In the genomic region with DNA sequence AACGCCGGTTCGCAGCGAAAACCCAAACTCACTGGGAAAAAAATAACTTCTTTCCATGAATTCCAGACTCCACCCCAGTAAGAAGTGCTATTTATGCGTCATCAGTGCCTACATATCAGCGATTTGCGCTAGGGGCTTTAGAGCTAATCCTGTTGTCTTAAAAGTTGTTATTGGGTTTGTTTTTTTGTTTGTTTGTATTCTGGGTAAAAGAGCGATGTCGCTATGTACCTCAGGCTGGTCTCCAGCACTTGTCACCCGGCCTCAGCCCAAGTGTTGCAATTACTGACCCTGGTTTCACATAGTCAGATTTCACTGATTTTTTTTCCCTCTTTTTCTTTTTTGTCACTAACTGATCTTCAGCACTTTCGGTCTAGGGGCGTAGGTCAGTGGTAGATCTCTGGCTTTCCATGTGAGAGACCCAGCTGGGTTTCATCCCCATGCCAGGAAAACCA, we compare ENCODE assay signal across 8 mouse cellular contexts. TPM values are rescaled to one million over a fixed set of nuclear protein-coding genes. Genes with fewer than 3 reads are reported as not detected.
DNase-seq lines count a peak whose midpoint lies in the region; ATAC-seq and TF ChIP-seq lines count a peak whose summit lies in the region.

No protein-coding gene starts in this region.

- 3% methylated on average over 12 of the region's 12 CpGs for WGBS in kidney, embryonic 14.5 days
- WGBS in embryonic facial prominence, embryonic 10.5 days, result 4% methylated on average over 12 of the region's 12 CpGs
- 3% methylated on average over 12 of the region's 12 CpGs for WGBS in intestine, postnatal 0 days
- 14% methylated on average over 12 of the region's 12 CpGs for WGBS in midbrain, embryonic 16.5 days

- H3K4me2 ChIP-seq in kidney, embryonic 14.5 days (replicated peaks; ENCODE audit: low read depth, low read length), result peak overlapping the region; percentile 81
- peak overlapping the region; percentile 87 for H3K4me2 ChIP-seq in intestine, postnatal 0 days (replicated peaks; ENCODE audit: low read depth)
- peak overlapping the region; percentile 70 for H3K4me2 ChIP-seq in midbrain, embryonic 16.5 days (ENCODE audit: low read length)

- H3K9me3 ChIP-seq in kidney, embryonic 14.5 days (ENCODE audit: control insufficient read depth, low read length), result no peaks in the 10 kb centered on the region
- no peaks in the 10 kb centered on the region for H3K9me3 ChIP-seq in embryonic facial prominence, embryonic 10.5 days
- no peaks in the 10 kb centered on the region for H3K9me3 ChIP-seq in intestine, postnatal 0 days (ENCODE audit: control insufficient read depth)
- H3K9me3 ChIP-seq in midbrain, embryonic 16.5 days (replicated peaks; ENCODE audit: control insufficient read depth, low read length, poor library complexity, severe bottlenecking), result no peaks in the 10 kb centered on the region

- H3K27ac ChIP-seq in kidney, embryonic 14.5 days (ENCODE audit: low read depth, low read length), result peak overlapping the region; percentile 86
- peak overlapping the region; percentile 86 for H3K27ac ChIP-seq in embryonic facial prominence, embryonic 10.5 days (replicated peaks)
- peak overlapping the region; percentile 94 for H3K27ac ChIP-seq in intestine, postnatal 0 days (ENCODE audit: low read depth, low read length)
- H3K27ac ChIP-seq in midbrain, embryonic 16.5 days (ENCODE audit: low read length), result no peak overlapping the region

- peak overlapping the region; percentile 79 for H3K9ac ChIP-seq in kidney, embryonic 14.5 days (ENCODE audit: low read depth, low read length)
- peak overlapping the region; percentile 87 for H3K9ac ChIP-seq in intestine, postnatal 0 days (ENCODE audit: low read depth, low read length)
- H3K9ac ChIP-seq in midbrain, embryonic 16.5 days (ENCODE audit: low read depth, low read length), result peak overlapping the region; percentile 56

- TF ChIP-seq CTCF in intestine, postnatal 0 days (IDR thresholded peaks at IDR 0.05; ENCODE audit: low read depth), result no peak

- DNase-seq in kidney, postnatal 14 days, result no peak
- DNase-seq in embryonic facial prominence, embryonic 10.5 days (ENCODE audit: low spot score), result no peak
- DNase-seq in spleen, postnatal 36 days (ENCODE audit: low spot score in 2 of 2), result no peak
- DNase-seq in cerebellum, adult 9-11 months, result no peak
- DNase-seq in urinary bladder, postnatal 25 days (ENCODE audit: low spot score), result no peak

- peaks cover 7% of the 10 kb centered on the region for H3K4me1 ChIP-seq in kidney, embryonic 14.5 days (ENCODE audit: control insufficient read depth, insufficient read depth, low read length)
- peaks cover 30% of the 10 kb centered on the region for H3K4me1 ChIP-seq in embryonic facial prominence, embryonic 10.5 days
- peaks cover 21% of the 10 kb centered on the region for H3K4me1 ChIP-seq in intestine, postnatal 0 days (replicated peaks; ENCODE audit: control insufficient read depth, insufficient read depth, low read length)
- H3K4me1 ChIP-seq in midbrain, embryonic 16.5 days (ENCODE audit: control insufficient read depth, insufficient read depth, low read length), result peaks cover 9% of the 10 kb centered on the region

- no peaks in the 10 kb centered on the region for H3K36me3 ChIP-seq in kidney, embryonic 14.5 days (ENCODE audit: control insufficient read depth, insufficient read depth, low read length)
- no peaks in the 10 kb centered on the region for H3K36me3 ChIP-seq in embryonic facial prominence, embryonic 10.5 days (replicated peaks)
- no peaks in the 10 kb centered on the region for H3K36me3 ChIP-seq in intestine, postnatal 0 days (ENCODE audit: control insufficient read depth, insufficient read depth)
- H3K36me3 ChIP-seq in midbrain, embryonic 16.5 days (ENCODE audit: control insufficient read depth, insufficient read depth, low read length), result no peaks in the 10 kb centered on the region

- H3K4me3 ChIP-seq in kidney, embryonic 14.5 days (ENCODE audit: low read length), result peak overlapping the region; percentile 70
- peak overlapping the region; percentile 78 for H3K4me3 ChIP-seq in embryonic facial prominence, embryonic 10.5 days
- H3K4me3 ChIP-seq in intestine, postnatal 0 days (ENCODE audit: low read depth, low read length), result peak overlapping the region; percentile 66
- H3K4me3 ChIP-seq in midbrain, embryonic 16.5 days (ENCODE audit: low read depth, low read length), result peak overlapping the region; percentile 39

- no peak for ATAC-seq in kidney, embryonic 14.5 days (ENCODE audit: low FRiP score, low TSS enrichment)
- no peak for ATAC-seq in intestine, postnatal 0 days
- ATAC-seq in midbrain, embryonic 16.5 days, result no peak

- no peaks in the 10 kb centered on the region for H3K27me3 ChIP-seq in kidney, embryonic 14.5 days (ENCODE audit: control insufficient read depth, insufficient read depth, low read length)
- peaks cover 10% of the 10 kb centered on the region; the same call in 1 of the 2 replicates for H3K27me3 ChIP-seq in embryonic facial prominence, embryonic 10.5 days (replicated peaks; ENCODE audit: low read depth, poor library complexity, severe bottlenecking)
- no peaks in the 10 kb centered on the region for H3K27me3 ChIP-seq in intestine, postnatal 0 days (replicated peaks; ENCODE audit: control insufficient read depth, insufficient read depth, low read length)
- peaks cover 15% of the 10 kb centered on the region for H3K27me3 ChIP-seq in midbrain, embryonic 16.5 days (ENCODE audit: control insufficient read depth, insufficient read depth, low read depth, low read length)

RNA-seq across cellular contexts. Expression of gene Tmbim1, which starts 1.1 kb away (rescaled TPM):
- 16.3 and 18.1 TPM in 2 replicates for polyA plus RNA-seq in kidney, embryonic 14.5 days (2014; fragmentation: Nextera tagmentation; extraction: Ambion mirVana)
- 12.4 and 12.5 TPM in 2 replicates for polyA plus RNA-seq in embryonic facial prominence, embryonic 10.5 days (2016; fragmentation: Nextera tagmentation; extraction: Ambion mirVana)
- 47.4 and 49.1 TPM in 2 replicates for polyA plus RNA-seq in intestine, postnatal 0 days (2015; fragmentation: Nextera tagmentation; extraction: Ambion mirVana)
- 6.2 and 8.4 TPM in 2 replicates for polyA plus RNA-seq in midbrain, embryonic 16.5 days (2015; fragmentation: Nextera tagmentation; extraction: Ambion mirVana)

RNA-seq across cellular contexts. Expression of gene Pnkd, which starts 19.6 kb away (rescaled TPM):
- polyA plus RNA-seq in kidney, embryonic 14.5 days (2014; fragmentation: Nextera tagmentation; extraction: Ambion mirVana), result 126 and 154 TPM in 2 replicates
- polyA plus RNA-seq in embryonic facial prominence, embryonic 10.5 days (2016; fragmentation: Nextera tagmentation; extraction: Ambion mirVana), result 108 and 109 TPM in 2 replicates
- polyA plus RNA-seq in intestine, postnatal 0 days (2015; fragmentation: Nextera tagmentation; extraction: Ambion mirVana), result 103 and 107 TPM in 2 replicates
- 117 and 125 TPM in 2 replicates for polyA plus RNA-seq in midbrain, embryonic 16.5 days (2015; fragmentation: Nextera tagmentation; extraction: Ambion mirVana)

RNA-seq across cellular contexts. Expression of gene Aamp, which starts 19.8 kb away (rescaled TPM):
- 249 and 258 TPM in 2 replicates for polyA plus RNA-seq in kidney, embryonic 14.5 days (2014; fragmentation: Nextera tagmentation; extraction: Ambion mirVana)
- 259 and 262 TPM in 2 replicates for polyA plus RNA-seq in embryonic facial prominence, embryonic 10.5 days (2016; fragmentation: Nextera tagmentation; extraction: Ambion mirVana)
- 130 and 136 TPM in 2 replicates for polyA plus RNA-seq in intestine, postnatal 0 days (2015; fragmentation: Nextera tagmentation; extraction: Ambion mirVana)
- polyA plus RNA-seq in midbrain, embryonic 16.5 days (2015; fragmentation: Nextera tagmentation; extraction: Ambion mirVana), result 205 and 212 TPM in 2 replicates

RNA-seq across cellular contexts. Expression of gene Gpbar1, which starts 26.0 kb away (rescaled TPM):
- 2.5 and 3.2 TPM in 2 replicates for polyA plus RNA-seq in kidney, embryonic 14.5 days (2014; fragmentation: Nextera tagmentation; extraction: Ambion mirVana)
- 0.41 and 0.70 TPM in 2 replicates for polyA plus RNA-seq in embryonic facial prominence, embryonic 10.5 days (2016; fragmentation: Nextera tagmentation; extraction: Ambion mirVana)
- 0.78 and 0.93 TPM in 2 replicates for polyA plus RNA-seq in intestine, postnatal 0 days (2015; fragmentation: Nextera tagmentation; extraction: Ambion mirVana)
- 0.20 and 0.34 TPM in 2 replicates for polyA plus RNA-seq in midbrain, embryonic 16.5 days (2015; fragmentation: Nextera tagmentation; extraction: Ambion mirVana)

RNA-seq across cellular contexts. Expression of gene Catip, which starts 57.5 kb away (rescaled TPM):
- polyA plus RNA-seq in kidney, embryonic 14.5 days (2014; fragmentation: Nextera tagmentation; extraction: Ambion mirVana), result 0.44 and 0.79 TPM in 2 replicates
- 0.22 and 0.28 TPM in 2 replicates for polyA plus RNA-seq in embryonic facial prominence, embryonic 10.5 days (2016; fragmentation: Nextera tagmentation; extraction: Ambion mirVana)
- 0.25 and 0.33 TPM in 2 replicates for polyA plus RNA-seq in intestine, postnatal 0 days (2015; fragmentation: Nextera tagmentation; extraction: Ambion mirVana)
- polyA plus RNA-seq in midbrain, embryonic 16.5 days (2015; fragmentation: Nextera tagmentation; extraction: Ambion mirVana), result 2.0 and 2.5 TPM in 2 replicates
